Mouse (Mus musculus): ENCODE measurements around the gene Bag3. TPM values are rescaled to one million over a fixed set of nuclear protein-coding genes. Genes with fewer than 3 reads are reported as not detected.
A peak's percentile ranks its signal among the peaks of the same experiment; 100 is the strongest.

Gene Bag3
- total RNA-seq, 2 experiments from 2014 or later = 298 to 330 TPM

DNA sequence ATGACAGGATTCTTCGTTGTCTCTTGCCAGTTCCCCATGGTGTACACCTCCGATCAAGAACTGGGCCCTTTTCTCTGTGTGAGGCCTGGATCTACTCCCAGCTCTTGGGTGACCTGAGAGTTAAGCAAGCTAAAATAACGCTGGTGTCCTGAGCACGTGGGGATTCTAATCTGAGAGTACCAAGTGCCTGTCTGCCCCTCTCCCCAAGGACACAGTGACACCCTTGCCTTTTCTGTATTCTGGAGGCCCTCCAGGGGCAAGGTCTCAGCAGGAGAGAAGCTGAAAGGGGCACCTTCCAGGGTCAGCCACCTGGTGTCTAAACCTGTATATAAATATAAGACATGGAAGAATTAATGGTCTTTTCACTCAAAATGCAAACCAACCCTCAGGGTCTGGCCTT is 14.3 kb downstream of the Bag3 start:
- peak in 1 of 2 experiments; percentile 85 for DNase-seq

DNA sequence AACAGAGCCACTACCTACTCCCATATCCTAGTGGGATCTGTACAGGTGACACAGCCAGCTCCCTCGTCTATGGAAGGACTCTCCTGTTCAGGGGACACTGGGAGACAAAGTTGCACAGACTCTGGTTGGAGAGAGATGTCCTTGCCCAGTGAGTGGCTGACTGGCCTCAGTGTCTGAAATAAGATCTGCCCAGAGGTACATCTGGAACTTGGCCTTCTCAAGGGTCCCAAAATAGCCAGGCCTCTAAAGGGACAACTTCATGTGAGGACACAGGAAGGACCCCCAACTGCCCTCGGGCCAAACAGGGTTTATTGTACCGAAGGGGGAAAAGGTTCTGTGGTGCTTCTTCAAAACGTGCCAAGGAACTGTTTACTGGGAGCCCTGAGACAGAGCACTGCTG is 14.8 kb downstream of the Bag3 start:
- DNase-seq = peak; percentile 59 to 67

- DNase-seq = peak in 1 of 2 experiments; percentile 44
Measured at GRCm38 (mm10) chr7:128538769-128539168, 15.4 kb downstream of the Bag3 start.

GRCm38 (mm10) chr7:128540111-128540510 is 16.7 kb downstream of the Bag3 start:
- no peak for DNase-seq

DNA sequence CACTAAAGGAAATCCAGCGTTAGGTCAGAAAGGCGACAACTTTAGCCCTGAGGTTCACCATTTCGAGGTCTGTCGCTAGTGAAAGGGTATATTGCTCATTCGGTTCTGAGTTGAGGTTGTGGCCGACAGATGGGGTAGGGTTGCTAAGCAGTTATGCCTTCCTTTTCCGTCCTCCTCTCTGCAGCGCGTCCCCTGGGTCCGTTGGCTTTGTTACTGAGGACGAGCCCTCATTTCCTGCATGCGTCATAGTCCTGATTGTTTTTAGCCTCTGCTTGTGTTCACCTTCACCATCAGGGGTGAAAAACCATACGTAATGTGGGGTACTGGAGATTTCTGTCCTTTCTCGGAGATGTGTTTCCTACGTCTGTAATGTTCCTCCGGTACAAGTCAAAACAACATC is 17.3 kb downstream of the Bag3 start:
- DNase-seq = peak; percentile 51 to 65

DNA sequence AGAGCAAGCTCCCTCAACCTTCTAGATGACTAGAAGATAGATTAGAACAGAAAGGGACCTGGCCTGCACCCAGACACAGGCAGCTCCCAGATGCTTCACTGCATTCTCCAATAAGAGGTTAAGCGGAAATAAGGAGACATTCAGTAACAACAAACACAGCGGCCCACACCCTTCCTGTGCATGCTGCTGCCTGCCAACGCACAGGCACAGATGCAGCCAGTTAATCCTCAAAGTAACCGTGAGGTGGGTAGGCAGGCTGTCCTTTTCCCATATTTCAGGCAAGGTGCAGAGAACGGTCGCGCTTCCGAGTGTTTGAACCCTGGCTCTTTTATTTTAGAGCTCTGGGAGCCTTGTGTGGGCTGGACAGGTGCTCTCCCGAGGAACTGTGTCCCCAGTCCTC is 17.8 kb downstream of the Bag3 start:
- peak; percentile 60 to 79 for DNase-seq

DNA sequence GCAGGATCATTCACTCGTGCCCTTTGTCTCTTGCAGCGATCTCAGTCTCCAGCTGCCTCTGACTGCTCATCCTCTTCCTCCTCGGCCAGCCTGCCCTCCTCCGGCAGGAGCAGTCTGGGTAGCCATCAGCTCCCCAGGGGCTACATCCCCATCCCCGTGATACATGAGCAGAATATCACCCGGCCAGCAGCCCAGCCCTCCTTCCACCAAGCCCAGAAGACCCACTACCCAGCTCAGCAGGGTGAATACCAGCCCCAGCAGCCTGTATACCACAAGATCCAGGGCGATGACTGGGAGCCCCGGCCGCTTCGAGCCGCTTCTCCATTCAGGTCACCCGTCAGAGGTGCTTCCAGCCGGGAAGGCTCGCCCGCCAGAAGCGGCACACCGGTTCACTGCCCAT is 18.4 kb downstream of the Bag3 start:
- no peak for DNase-seq

DNA sequence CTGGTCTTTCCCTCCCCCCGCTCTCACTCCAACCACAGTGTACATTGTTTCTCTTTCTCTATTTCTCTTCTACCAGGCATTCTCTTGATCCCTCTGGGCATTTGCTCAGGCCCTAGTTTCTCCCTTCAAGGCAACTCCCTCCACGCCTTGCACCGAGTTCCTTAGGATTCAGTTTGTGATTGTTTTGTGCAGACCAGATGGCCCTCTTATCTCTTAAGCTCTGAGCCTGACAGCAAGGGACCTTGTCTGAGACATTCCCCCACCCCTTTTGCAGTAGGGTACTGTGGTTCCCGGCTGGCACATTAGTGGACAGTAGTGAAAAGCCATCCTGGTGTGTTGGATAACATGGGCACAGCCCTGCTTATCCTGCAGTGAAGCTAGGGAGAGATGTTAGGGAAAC is 19.1 kb downstream of the Bag3 start:
- DNase-seq = peak in 1 of 2 experiments; percentile 30

- no peak for DNase-seq
Measured at GRCm38 (mm10) chr7:128543148-128543855, 19.9 kb downstream of the Bag3 start.

- no peak for DNase-seq
Measured at GRCm38 (mm10) chr7:128543961-128544360, 20.5 kb downstream of the Bag3 start.

DNA sequence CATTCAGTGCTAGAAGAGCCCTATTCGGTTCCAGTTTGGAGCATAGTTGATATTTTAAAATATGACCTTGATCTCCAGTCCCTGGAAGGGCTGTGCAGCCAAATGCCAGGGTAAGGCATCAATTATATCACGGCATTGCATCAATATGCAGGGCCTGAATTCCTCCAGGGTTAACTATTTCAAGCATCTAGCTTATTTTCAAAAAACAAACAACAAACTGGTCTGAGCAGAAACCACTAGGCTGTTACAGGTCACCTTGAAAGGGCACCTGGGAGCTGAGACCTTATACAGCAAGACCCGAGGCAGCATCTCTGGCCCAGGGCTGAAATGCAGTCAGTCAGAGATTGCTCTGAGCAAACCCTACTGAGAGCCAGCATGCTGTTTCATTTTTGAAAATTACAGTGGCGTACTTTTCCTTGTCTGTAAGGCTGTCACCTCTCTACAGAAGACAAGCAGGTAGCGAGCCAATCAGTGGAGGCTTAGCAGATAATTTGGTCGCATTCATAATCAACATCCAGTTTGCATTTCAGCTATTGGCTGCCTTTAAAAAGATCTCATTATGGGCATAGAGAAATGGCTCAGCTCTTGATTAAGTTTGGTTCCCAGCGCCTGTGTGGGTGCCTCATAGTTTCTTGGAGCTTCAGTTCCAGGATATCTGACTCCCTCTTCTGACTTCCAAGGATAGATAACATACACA is 21.3 kb downstream of the Bag3 start:
- no peak for DNase-seq

- no peak for DNase-seq
Measured at GRCm38 (mm10) chr7:128546031-128546430, 22.6 kb downstream of the Bag3 start.

DNA sequence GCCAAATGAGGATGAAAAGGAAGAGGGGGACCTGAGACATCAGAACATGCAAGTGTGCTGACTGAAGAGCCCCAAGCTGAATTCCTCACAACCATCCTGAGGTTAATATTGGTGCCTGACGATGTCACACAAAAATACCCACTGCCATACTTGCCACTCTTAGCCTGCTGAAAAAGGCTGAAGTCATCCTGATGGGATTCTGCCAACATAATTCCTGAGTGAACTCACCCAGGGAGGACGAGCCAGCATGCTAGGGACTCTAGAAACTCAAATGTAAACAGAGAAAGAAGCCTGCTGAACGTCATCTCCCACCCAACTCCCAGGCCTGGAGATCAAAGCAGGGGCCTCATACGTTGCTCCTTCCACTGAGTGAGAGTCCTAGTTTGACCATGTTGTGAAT is 25.7 kb downstream of the Bag3 start:
- DNase-seq = peak; percentile 60 to 78

DNA sequence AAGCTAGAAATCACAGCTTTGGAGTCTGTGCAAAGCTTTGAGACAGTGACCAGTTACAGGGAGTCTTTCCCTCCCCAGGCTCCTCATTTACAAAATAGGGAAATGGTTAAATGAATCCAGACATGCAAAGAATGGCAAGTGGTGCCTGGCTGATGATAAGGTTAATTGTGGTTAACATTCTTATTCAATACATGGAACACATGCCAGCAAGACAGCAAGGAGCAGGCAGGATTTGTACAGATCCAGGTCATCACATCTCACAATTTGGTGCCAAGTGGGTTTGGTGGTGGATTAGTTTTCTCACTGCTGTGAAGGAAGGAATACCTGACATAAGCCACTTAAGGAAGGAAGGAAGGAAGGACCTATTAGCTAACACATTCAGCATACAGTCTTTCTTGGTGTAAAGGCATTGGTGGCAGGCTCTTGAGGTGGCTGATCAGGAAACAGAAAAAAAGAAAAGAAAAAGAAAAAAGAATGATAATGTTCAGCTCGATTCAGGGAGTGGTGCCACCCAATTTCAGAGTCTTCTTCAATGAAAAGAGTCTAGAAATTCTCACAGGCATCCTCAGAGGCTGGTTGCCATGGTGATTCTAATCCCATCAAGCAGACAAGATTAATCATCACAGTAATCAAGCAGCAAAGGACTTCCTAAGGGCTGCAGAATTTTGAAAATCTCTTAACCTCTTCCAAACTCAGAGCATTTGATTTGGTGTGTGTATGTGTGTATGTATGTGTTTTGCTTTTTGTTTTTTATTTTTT is 27.1 kb downstream of the Bag3 start:
- no peak for DNase-seq

DNA sequence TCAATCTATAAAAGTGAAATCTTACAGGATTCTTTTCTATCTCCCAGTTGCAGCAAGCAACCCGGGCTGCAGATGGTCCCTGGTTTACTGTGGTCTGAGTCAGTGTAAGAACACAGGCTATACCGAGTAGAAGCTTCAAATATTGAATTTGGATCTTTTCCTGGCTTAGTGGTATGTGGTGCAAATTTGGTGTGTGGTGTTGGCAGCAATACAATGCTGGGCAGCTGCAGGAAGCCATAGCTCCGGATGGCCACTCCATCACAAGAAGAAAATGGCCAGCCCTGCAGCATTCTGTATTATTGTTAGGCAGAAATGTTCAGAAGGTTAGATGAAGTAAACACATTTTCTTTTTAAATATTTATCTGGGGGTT is 27.7 kb downstream of the Bag3 start:
- no peak for DNase-seq

- DNase-seq = no peak
Measured at GRCm38 (mm10) chr7:128553105-128553705, 29.8 kb downstream of the Bag3 start.

GRCm38 (mm10) chr7:128554502-128554901 is 31.1 kb downstream of the Bag3 start:
- no peak for DNase-seq

- DNase-seq = no peak
Measured at GRCm38 (mm10) chr7:128555141-128555750, 31.8 kb downstream of the Bag3 start.

GRCm38 (mm10) chr7:128556923-128557430 is 33.6 kb downstream of the Bag3 start:
- no peak for DNase-seq

GRCm38 (mm10) chr7:128563373-128563772 is 40.0 kb downstream of the Bag3 start:
- DNase-seq = peak in 1 of 2 experiments; percentile 68

- DNase-seq = no peak
Measured at GRCm38 (mm10) chr7:128566311-128566710, 42.9 kb downstream of the Bag3 start.

All from heart, adult 18-20 months (tissue).